Mouse (Mus musculus) liver, adult 2 months (tissue): ENCODE measurements around the gene Zfp128.

Experiments used
- CTCF ChIP-seq: fragments of 200-500 bp; IDR thresholded peaks from 2 replicates; pipeline ENCODE4 v1.5.1; 2011; ENCODE audit warnings: low read depth, low read length, control low read depth
- POLR2A ChIP-seq: fragments of 200-500 bp; IDR thresholded peaks from 2 replicates; pipeline ENCODE4 v1.6.1; 2011; ENCODE audit warnings: low read length, control low read depth; ENCODE audit not compliant: insufficient read depth; ENCODE audit errors: extremely low read depth

DNA sequence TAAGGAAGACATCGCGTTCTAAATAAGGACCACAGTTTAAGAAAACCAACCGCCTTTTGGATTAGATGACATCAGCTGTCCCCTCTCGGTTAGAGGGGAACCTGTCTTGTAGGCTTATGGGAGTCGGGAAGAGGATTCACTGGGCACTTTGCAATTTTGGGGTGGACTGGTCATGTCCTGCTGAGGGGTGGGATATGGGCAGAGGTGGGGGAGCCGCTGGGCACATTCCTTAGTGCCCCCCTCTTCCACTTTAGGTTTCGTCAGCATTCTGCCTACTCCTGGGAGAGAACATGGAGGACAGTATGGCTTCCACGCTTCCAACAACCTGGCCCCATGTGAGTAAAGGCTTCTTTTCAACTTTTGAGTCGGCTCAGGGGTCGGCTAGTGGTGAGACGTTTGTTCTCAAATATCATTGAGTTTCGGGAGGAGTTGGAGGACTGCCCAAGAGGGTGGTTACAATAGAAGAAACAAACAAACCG, 45.7 kb upstream of the Zfp128 start:
- TF ChIP-seq CTCF (no peak), POLR2A (no peak)
